Mouse (Mus musculus) skeletal muscle tissue, adult 2 months (tissue): Measurements from ENCODE around the gene Nop56.

Source experiments
- DNase-seq: peaks from one replicate; pipeline ENCODE4 v3.0.0-alpha.2; 2012; ENCODE audit warnings: low read depth, low spot score

The Nop56 gene

DNA sequence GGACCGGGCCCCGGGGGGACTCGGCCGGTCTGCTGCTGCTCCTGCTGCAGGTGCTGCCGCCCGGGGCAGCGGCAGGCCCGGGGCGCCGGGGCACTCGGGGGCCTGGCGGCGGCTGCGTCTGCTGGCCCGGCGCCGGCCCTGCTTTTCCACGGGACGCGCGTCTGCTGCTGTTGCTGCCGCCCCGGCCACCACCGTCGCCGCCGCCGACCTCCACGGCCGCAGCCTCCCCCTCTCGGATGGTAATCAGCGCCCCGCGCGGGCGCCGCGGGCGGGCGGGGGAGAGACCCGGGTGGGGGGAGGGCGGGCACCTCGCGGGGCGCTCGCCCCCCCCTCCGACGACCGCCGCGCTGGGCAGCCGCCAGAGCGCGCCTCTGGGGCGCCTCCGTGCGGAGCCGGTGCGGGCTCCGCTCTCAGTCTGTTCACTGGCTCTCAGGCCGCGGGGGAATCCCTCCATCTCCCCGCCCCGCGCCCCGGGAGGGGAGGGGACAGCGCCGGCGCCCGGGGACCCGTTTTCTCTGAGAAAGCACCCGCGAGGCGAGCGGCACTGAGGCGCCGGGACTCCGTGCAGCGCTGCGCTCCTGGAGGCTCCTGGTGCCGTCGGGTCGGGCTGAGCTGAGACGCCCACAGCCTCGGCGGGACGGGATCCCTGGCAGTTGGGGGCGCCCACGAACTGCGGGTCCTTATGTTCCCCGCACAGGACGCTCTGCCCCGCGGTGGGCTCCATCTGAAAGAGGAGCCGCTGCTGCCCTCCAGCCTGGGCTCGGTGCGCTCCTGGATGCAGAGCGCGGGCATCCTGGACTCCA lies 21.3 kb downstream of the Nop56 start:
- DNase-seq = no peak

DNA sequence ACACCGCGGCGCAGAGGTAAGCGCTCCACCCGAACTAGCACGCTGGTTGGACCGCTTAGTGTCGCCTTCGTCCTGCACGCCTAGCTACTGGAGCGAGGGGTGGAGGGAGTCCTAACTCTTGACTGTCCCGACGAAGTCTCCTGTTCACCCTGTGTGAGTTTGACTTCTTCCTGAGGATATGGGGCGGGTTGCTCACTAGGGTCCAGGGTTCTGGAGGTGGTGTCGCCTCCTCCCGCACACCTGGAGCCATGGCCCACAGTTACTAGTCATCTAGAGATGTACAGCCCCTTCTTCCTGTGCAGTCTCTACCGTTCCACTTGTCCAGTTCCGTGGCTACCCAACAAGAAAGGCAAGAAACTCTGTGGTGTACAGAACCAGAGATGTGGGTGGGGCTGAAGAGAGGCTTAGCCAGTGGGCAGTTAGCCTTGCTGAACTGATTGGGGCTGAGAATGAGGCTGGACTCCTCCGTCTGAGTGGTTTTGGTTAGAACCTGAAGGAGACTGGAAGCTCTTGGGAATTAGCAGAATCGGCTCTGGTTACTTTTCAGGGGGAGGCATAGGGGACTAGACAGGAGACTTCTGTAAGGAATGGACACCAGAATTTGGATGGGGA lies 22.0 kb downstream of the Nop56 start:
- no peak for DNase-seq

DNA sequence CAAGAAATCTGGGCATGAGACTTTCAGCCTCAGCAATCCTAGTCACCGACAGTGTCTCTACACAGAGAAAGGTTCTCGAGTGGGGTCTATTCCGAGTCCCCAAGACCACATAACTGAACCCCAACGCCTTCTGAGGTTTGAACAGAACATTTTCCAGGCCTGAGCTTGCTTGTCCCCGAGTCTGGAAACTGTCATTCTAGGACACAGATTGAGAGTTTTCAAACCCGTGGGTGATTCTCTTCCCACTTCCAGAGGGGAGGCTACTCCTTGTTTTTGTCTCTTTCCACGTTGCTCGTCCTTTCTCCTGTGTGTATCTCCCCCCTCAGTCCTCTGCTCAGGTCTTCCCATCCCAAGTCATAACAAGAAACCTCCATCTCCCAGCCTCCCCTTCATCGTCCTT lies 23.4 kb downstream of the Nop56 start:
- DNase-seq = no peak

DNA sequence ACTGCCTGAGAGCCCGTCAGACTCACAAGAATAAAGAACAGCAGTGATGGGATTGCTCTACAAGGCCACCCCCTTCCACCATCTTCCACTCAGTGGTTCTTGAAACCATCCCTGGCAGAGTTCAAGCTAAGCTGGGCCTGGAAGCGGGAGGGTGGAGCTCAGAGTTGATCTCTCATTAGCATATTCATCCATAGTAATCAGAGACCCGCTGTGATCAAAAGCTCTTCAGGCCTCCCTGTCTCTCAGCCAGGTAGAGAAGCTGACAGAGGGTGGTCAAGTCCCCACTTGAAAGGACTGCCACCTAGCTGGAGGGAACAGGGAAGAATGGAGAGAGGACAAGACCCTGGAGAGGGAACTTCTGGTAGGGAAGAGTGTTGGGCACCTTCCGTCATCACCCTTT lies 28.8 kb downstream of the Nop56 start:
- DNase-seq = no peak

DNA sequence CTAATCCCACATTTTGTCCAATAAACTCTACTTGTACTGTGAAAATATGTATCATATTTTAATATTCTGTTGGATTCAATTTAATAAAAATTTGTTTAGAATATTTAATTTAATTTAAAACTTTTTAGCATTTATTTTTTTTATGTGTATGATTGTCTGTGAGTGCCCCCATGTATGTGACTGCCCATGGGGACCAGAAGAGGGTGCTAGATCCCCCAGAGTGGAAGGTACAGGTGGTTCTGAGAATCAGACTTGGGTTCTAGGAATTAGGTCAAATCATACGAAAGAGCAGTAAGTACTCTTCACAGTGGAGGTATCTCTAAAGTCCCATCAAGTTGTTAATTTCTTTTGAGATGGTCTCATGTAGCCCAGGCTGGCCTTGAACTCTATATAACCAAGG lies 52.8 kb downstream of the Nop56 start:
- DNase-seq = no peak
